Mouse (Mus musculus) lung, adult 2 months (tissue): ENCODE measurements around the gene Cyp4a12a. TPM values are rescaled to one million over a fixed set of nuclear protein-coding genes. Genes with fewer than 3 reads are reported as not detected.
"Not testable (repeated sequence)": the region's sequence is repeated elsewhere in the genome, so short reads cannot be mapped to it uniquely, and the experiment has no call there.

Source experiments
- DNase-seq: peaks from one replicate; pipeline ENCODE4 v3.0.0; 2022
- H3K4me1 ChIP-seq: fragments of 200-500 bp; 2 replicates; pipeline ENCODE4 v1.6.1; 2011; ENCODE audit warnings: low read length; ENCODE audit not compliant: control insufficient read depth, insufficient read depth
- H3K4me3 ChIP-seq: fragments of 200-500 bp; replicated peaks from 2 replicates; pipeline ENCODE3; 2011; ENCODE audit warnings: low read depth, mild to moderate bottlenecking, control low read depth, low read length; ENCODE audit errors: extremely low read depth
- CTCF ChIP-seq: fragments of 200-500 bp; IDR thresholded peaks from 2 replicates; pipeline ENCODE4 v1.5.1; 2011; ENCODE audit warnings: mild to moderate bottlenecking, low read length, control low read depth; ENCODE audit not compliant: insufficient read depth
- POLR2A ChIP-seq: fragments of 200-500 bp; IDR thresholded peaks from 2 replicates; pipeline ENCODE4 v1.6.1; 2011; ENCODE audit warnings: low read depth, mild to moderate bottlenecking, control low read depth, low read length, borderline replicate concordance; ENCODE audit errors: extremely low read depth
- WGBS: fragments of 180-500 bp; shearing (Covaris S2); methylation state at CpG from one replicate; pipeline ENCODE4 v1.1.7; 2018; 5-methylcytosine and 5-hydroxymethylcytosine counted together
- polyA plus RNA-seq: library from polyadenylated mRNA; depleted of rRNA; stranded (reverse); fragments of >200 nt; gene quantifications from 2 replicates; pipeline ENCODE4 v1.2.3, GENCODE M21; 2012; rRNA removed

Cyp4a12a gene
- 0.14 and 0.49 TPM in 2 replicates for polyA plus RNA-seq

GRCm38 (mm10) chr4:115298746-115299145 lies at the start of gene Cyp4a12a:
Gene Cyp4a12a, plus strand, starts transcription at chr4:115299046.
- not testable (repeated sequence) for H3K4me3 ChIP-seq, DNase-seq, H3K4me1 ChIP-seq

DNA sequence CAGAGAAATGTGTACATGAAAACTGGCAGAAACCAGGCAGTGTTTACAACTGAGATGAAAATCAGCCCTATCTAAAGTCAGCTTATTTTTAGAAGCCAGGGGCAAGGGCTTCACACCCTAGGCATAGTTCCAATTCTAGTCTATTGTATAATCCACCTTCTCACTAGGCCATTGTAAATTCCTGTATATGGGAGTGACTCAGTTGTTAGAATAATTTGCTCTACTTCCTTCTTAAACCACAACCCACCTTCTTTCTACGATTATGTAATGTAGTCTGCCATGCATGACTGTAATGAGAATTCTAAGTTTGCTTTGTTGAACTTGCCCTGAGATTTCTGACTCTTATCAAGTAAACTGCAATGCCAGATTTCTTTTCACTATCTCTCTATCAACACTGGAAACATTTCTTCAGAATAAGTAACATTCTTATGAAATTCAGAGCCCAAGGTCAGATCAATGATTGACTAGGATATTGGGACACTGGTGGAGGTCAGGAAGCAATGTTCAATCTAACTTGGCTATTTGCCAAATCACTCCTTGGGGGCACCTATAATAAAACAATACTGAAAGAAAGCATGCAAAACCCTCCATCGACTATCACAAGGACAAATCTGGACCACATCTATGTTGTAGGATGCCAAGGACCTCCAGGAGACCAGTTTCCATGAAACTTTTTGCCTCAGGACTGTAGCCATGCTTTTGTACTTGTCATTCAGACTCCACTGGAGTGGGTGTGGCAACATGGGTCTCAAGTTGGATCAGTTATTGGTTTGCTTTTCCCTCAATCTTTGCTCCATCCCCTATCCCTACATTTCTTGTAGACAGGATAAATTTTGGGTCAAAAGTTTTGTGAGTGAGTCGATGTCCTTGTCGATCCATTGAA lies 33.9 kb upstream of the Cyp4a12a start:
- not testable (repeated sequence) for H3K4me3 ChIP-seq, DNase-seq, H3K4me1 ChIP-seq
- 84% methylated on average over 3 of the region's 4 CpGs for WGBS

- H3K4me1 ChIP-seq, DNase-seq, H3K4me3 ChIP-seq: not testable (repeated sequence)
- WGBS, result 72% methylated on average over 2 of the region's 3 CpGs
Measured at GRCm38 (mm10) chr4:115278215-115278982, 20.4 kb upstream of the Cyp4a12a start.

DNA sequence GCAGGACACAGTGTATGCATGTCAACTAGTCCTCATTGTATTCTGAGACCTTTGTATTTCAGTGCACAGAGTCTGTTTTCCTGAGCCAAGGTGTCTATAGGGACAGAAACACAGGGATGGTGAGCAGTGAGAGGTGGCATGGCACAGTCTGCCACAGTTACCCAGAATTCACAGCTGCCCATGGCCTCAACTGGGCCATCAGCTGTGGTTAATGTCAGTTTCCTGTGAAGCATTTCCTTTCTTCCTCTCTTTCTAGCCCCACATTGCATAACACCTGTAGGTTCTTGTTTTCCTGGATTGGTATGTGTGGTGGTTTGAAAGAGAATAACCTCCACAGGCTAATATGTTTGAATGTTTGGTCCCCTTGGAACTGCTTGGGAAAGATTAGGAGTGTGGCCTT lies 18.5 kb upstream of the Cyp4a12a start:
- Histone ChIP-seq H3K4me3 (no peak overlapping the region), H3K4me1 (no peaks in the 10 kb centered on the region)
- DNase-seq, result no peak
- TF ChIP-seq POLR2A (no peak), CTCF (no peak)

DNA sequence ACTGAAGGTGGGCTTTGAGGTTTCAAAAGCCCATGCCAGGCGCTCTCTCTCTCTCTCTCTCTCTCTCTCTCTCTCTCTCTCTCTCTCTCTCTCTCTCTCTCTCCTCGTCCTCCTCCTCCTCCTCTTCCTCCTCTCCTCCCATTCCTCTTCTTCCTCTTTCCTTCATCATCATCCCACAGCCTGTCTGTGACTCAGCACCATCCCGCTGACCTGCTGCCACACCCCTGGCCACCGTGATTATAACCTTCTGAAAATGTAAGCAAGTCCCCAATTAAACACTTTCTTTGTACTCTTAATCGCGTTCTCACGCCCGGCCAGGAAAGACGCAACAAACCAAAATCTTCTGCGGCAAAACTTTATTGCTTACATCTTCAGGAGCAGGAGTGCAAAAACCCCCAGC lies 18.1 kb upstream of the Cyp4a12a start:
- WGBS, result 13% methylated on average over 10 of the region's 10 CpGs
- not testable (repeated sequence) for DNase-seq

GRCm38 (mm10) chr4:115281231-115281767 lies 17.5 kb upstream of the Cyp4a12a start:
- DNase-seq, H3K4me1 ChIP-seq, H3K4me3 ChIP-seq: not testable (repeated sequence)
- 9% methylated on average over 23 of the region's 23 CpGs for WGBS

More for the DNA sequence above, 18.1 kb upstream of the Cyp4a12a start:
- peak overlapping the region; percentile 49 for H3K4me3 ChIP-seq
- H3K4me1 ChIP-seq, result not testable (repeated sequence)

GRCm38 (mm10) chr4:115325722-115326121 lies 26.9 kb downstream of the Cyp4a12a start:
- H3K4me3 ChIP-seq, H3K4me1 ChIP-seq: not testable (repeated sequence)

GRCm38 (mm10) chr4:115365624-115366023 lies 66.8 kb downstream of the Cyp4a12a start:
- not testable (repeated sequence) for DNase-seq, H3K4me1 ChIP-seq, H3K4me3 ChIP-seq
- WGBS, result 57% methylated on average over 3 of the region's 3 CpGs

More at GRCm38 (mm10) chr4:115325722-115326121, 26.9 kb downstream of the Cyp4a12a start:
- DNase-seq, result not testable (repeated sequence)

- not testable (repeated sequence) for DNase-seq, H3K4me3 ChIP-seq, H3K4me1 ChIP-seq
Measured at GRCm38 (mm10) chr4:115368067-115368466, 69.2 kb downstream of the Cyp4a12a start.

Other genes starting within 250 kb of the Cyp4a12a start
- 11.1 and 20.9 TPM in 2 replicates for gene Tal1, start 242.6 kb upstream of the Cyp4a12a start, polyA plus RNA-seq
- gene Pdzk1ip1, start 210.3 kb upstream of the Cyp4a12a start, polyA plus RNA-seq, result 126 and 171 TPM in 2 replicates
- gene Cyp4x1, start 164.8 kb upstream of the Cyp4a12a start, polyA plus RNA-seq, result not detected in 2 replicates
- not detected in 2 replicates for gene Cyp4a29, start 57.0 kb upstream of the Cyp4a12a start, polyA plus RNA-seq
- gene Cyp4a12b, start 112.6 kb downstream of the Cyp4a12a start, polyA plus RNA-seq, result 1.7 and 1.9 TPM in 2 replicates
- gene Cyp4a30b, start 153.6 kb downstream of the Cyp4a12a start, polyA plus RNA-seq, result not detected in 2 replicates
- 0.06 TPM in 1 of 2 replicates, not detected in the other for gene Cyp4a14, start 197.1 kb downstream of the Cyp4a12a start, polyA plus RNA-seq
- 0.05 and 0.12 TPM in 2 replicates for gene Cyp4a10, start 219.2 kb downstream of the Cyp4a12a start, polyA plus RNA-seq